Mouse (Mus musculus): ENCODE data around the gene Gm3047. TPM values are rescaled to one million over a fixed set of nuclear protein-coding genes. Genes with fewer than 3 reads are reported as not detected.

Gene Gm3047
- polyA plus RNA-seq (2014; fragmentation: Illumina TruSeq; extraction: RNeasy Lipid Tissue Mini Kit (QIAGEN cat#74804)), result not detected

DNA sequence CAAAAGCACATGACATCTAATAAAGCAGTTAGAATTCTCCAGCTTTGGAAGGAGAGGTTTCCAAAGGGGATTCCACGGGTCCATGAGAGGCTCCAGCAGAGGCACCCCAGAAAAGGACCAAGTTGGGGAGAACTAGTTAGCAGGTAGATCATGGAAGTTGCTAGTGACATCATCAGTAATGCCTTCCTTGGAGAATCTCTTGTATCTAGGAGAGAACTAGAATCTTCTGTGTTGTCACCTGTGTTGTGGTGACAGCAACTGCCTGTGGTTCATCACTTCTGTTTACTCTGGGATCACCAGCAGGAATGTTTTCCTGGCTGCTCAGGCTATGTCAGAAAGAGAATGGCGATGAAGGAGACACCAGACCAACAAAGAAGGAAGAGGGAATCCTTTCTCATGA lies at the start of gene Gm3047:
Gm3047 (plus strand) TSS at position 301 of the 400 bp plus-strand sequence.

Other genes with a start within 250 kb of the Gm3047 start
- not detected for gene Gm3149, start 238.1 kb upstream of the Gm3047 start, polyA plus RNA-seq (2014; fragmentation: Illumina TruSeq; extraction: RNeasy Lipid Tissue Mini Kit (QIAGEN cat#74804))
- not detected for gene 2610042L04Rik, start 220.6 kb upstream of the Gm3047 start, polyA plus RNA-seq (2014; fragmentation: Illumina TruSeq; extraction: RNeasy Lipid Tissue Mini Kit (QIAGEN cat#74804))
- gene Gm3159, start 157.9 kb upstream of the Gm3047 start, polyA plus RNA-seq (2014; fragmentation: Illumina TruSeq; extraction: RNeasy Lipid Tissue Mini Kit (QIAGEN cat#74804)), result not detected
- not detected for gene Gm3164, start 140.0 kb upstream of the Gm3047 start, polyA plus RNA-seq (2014; fragmentation: Illumina TruSeq; extraction: RNeasy Lipid Tissue Mini Kit (QIAGEN cat#74804))
- gene Gm3173, start 124.4 kb upstream of the Gm3047 start, polyA plus RNA-seq (2014; fragmentation: Illumina TruSeq; extraction: RNeasy Lipid Tissue Mini Kit (QIAGEN cat#74804)), result not detected
- not detected for gene Gm3182, start 73.7 kb upstream of the Gm3047 start, polyA plus RNA-seq (2014; fragmentation: Illumina TruSeq; extraction: RNeasy Lipid Tissue Mini Kit (QIAGEN cat#74804))
- not detected for gene Gm8159, start 76.9 kb downstream of the Gm3047 start, polyA plus RNA-seq (2014; fragmentation: Illumina TruSeq; extraction: RNeasy Lipid Tissue Mini Kit (QIAGEN cat#74804))
- not detected for gene Gm3239, start 108.8 kb downstream of the Gm3047 start, polyA plus RNA-seq (2014; fragmentation: Illumina TruSeq; extraction: RNeasy Lipid Tissue Mini Kit (QIAGEN cat#74804))
- not detected for gene Gm7876, start 153.8 kb downstream of the Gm3047 start, polyA plus RNA-seq (2014; fragmentation: Illumina TruSeq; extraction: RNeasy Lipid Tissue Mini Kit (QIAGEN cat#74804))
- gene Gm3252, start 171.4 kb downstream of the Gm3047 start, polyA plus RNA-seq (2014; fragmentation: Illumina TruSeq; extraction: RNeasy Lipid Tissue Mini Kit (QIAGEN cat#74804)), result not detected
- gene Gm9602, start 220.9 kb downstream of the Gm3047 start, polyA plus RNA-seq (2014; fragmentation: Illumina TruSeq; extraction: RNeasy Lipid Tissue Mini Kit (QIAGEN cat#74804)), result not detected